Mouse (Mus musculus): ENCODE results near the gene Aida. TPM values are rescaled to one million over a fixed set of nuclear protein-coding genes. Genes with fewer than 3 reads are reported as not detected.
"Not testable (repeated sequence)": the region's sequence is repeated elsewhere in the genome, so short reads cannot be mapped to it uniquely, and the experiment has no call there.

Aida gene
- total RNA-seq (2021), result 10 to 100 TPM; 37.3 TPM

GRCm38 (mm10) chr1:183296465-183296864, at the start of gene Aida:
Gene Aida, plus strand, starts transcription at chr1:183296590.
- intact Hi-C loops (cut with DNase I), result no loop called here
- no peak for DNase-seq

GRCm38 (mm10) chr1:183248144-183248543, 48.2 kb upstream of the Aida start:
- DNase-seq, result no peak
- intact Hi-C loops (cut with DNase I), result no loop called here

GRCm38 (mm10) chr1:183250612-183251011, 45.8 kb upstream of the Aida start:
- DNase-seq, result no peak
- intact Hi-C loops (cut with DNase I), result no loop called here

GRCm38 (mm10) chr1:183251818-183252217, 44.6 kb upstream of the Aida start:
- intact Hi-C loops (cut with DNase I), result no loop called here
- no peak for DNase-seq

GRCm38 (mm10) chr1:183252574-183252973, 43.8 kb upstream of the Aida start:
- intact Hi-C loops (cut with DNase I), result no loop called here
- DNase-seq, result no peak

- intact Hi-C loops (cut with DNase I), result no loop called here
- DNase-seq, result peak; percentile 20 to 42
Measured at GRCm38 (mm10) chr1:183264145-183265008, 32.0 kb upstream of the Aida start.

- intact Hi-C loops (cut with DNase I), result no loop called here
- peak; percentile 8 to 14 for DNase-seq
Measured at GRCm38 (mm10) chr1:183265921-183266467, 30.4 kb upstream of the Aida start.

GRCm38 (mm10) chr1:183267666-183268065, 28.7 kb upstream of the Aida start:
- intact Hi-C loops (cut with DNase I), result no loop called here
- no peak for DNase-seq

GRCm38 (mm10) chr1:183272867-183273818, 23.2 kb upstream of the Aida start:
- intact Hi-C loops (cut with DNase I), result loop anchor here (5.0 kb wide), 1 partner anchor 716 kb away; no protein-coding TSS in a partner anchor
- DNase-seq, result peak; percentile 18 to 19

GRCm38 (mm10) chr1:183274385-183274784, 22.0 kb upstream of the Aida start:
- intact Hi-C loops (cut with DNase I), result loop anchor here (5.0 kb wide), 1 partner anchor 717 kb away; no protein-coding TSS in a partner anchor
- DNase-seq, result no peak

GRCm38 (mm10) chr1:183275763-183276162, 20.6 kb upstream of the Aida start:
- intact Hi-C loops (cut with DNase I), result no loop called here
- DNase-seq, result no peak

- DNase-seq, result no peak
- intact Hi-C loops (cut with DNase I), result no loop called here
Measured at GRCm38 (mm10) chr1:183288351-183288750, 8.0 kb upstream of the Aida start.

GRCm38 (mm10) chr1:183289576-183289975, 6.8 kb upstream of the Aida start:
- intact Hi-C loops (cut with DNase I), result no loop called here
- no peak for DNase-seq

GRCm38 (mm10) chr1:183296877-183297383, 540 bp downstream of the Aida start, which contains the start of gene Brox:
Gene Brox, minus strand, starts transcription at chr1:183297269.
- intact Hi-C loops (cut with DNase I), result no loop called here
- DNase-seq, result peak; percentile 97

- intact Hi-C loops (cut with DNase I), result no loop called here
- peak in 1 of 2 experiments; percentile 62 for DNase-seq
Measured at GRCm38 (mm10) chr1:183297473-183297885, 1.1 kb downstream of the Aida start.

GRCm38 (mm10) chr1:183297886-183298489, 1.6 kb downstream of the Aida start:
- DNase-seq, result peak; percentile 53 to 58
- intact Hi-C loops (cut with DNase I), result no loop called here

- intact Hi-C loops (cut with DNase I), result no loop called here
- DNase-seq, result peak; percentile 96 to 98
Measured at GRCm38 (mm10) chr1:183299161-183299560, 2.8 kb downstream of the Aida start.

- intact Hi-C loops (cut with DNase I), result no loop called here
- DNase-seq, result no peak
Measured at GRCm38 (mm10) chr1:183307555-183307954, 11.2 kb downstream of the Aida start.

- intact Hi-C loops (cut with DNase I), result no loop called here
- DNase-seq, result no peak
Measured at GRCm38 (mm10) chr1:183308476-183308875, 12.1 kb downstream of the Aida start.

- DNase-seq; intact Hi-C loops (cut with DNase I): not testable (repeated sequence)
Measured at GRCm38 (mm10) chr1:183309601-183310000, 13.2 kb downstream of the Aida start.
